Mouse (Mus musculus) kidney, postnatal 10 days (tissue): ENCODE results near the gene Mapk8ip1.
A peak's percentile ranks its signal among the peaks of the same experiment; 100 is the strongest.
"Not testable (repeated sequence)": the region's sequence is repeated elsewhere in the genome, so short reads cannot be mapped to it uniquely, and the experiment has no call there.

ENCODE experiments used
- DNase-seq: peaks from one replicate; pipeline ENCODE4 v3.0.0; 2021; ENCODE audit warnings: mixed read lengths

The Mapk8ip1 gene

GRCm38 (mm10) chr2:92424462-92425308 is 23.6 kb upstream of the Mapk8ip1 start:
- DNase-seq, result peak; percentile 60

- peak; percentile 93 for DNase-seq
Measured at GRCm38 (mm10) chr2:92423702-92424461, 22.8 kb upstream of the Mapk8ip1 start.

GRCm38 (mm10) chr2:92423156-92423555 is 22.1 kb upstream of the Mapk8ip1 start:
- DNase-seq, result no peak

GRCm38 (mm10) chr2:92422388-92423135 is 21.5 kb upstream of the Mapk8ip1 start:
- peak; percentile 42 for DNase-seq

GRCm38 (mm10) chr2:92421723-92422387 is 20.8 kb upstream of the Mapk8ip1 start:
- no peak for DNase-seq

GRCm38 (mm10) chr2:92411705-92412104 is 10.6 kb upstream of the Mapk8ip1 start:
- DNase-seq, result peak; percentile 40

- DNase-seq, result no peak
Measured at GRCm38 (mm10) chr2:92408309-92409045, 7.4 kb upstream of the Mapk8ip1 start.

GRCm38 (mm10) chr2:92405687-92406086 is 4.6 kb upstream of the Mapk8ip1 start:
- no peak for DNase-seq

GRCm38 (mm10) chr2:92404737-92405136 is 3.7 kb upstream of the Mapk8ip1 start:
- DNase-seq, result no peak

GRCm38 (mm10) chr2:92403776-92404319 is 2.8 kb upstream of the Mapk8ip1 start:
- DNase-seq, result no peak

- DNase-seq, result no peak
Measured at GRCm38 (mm10) chr2:92402591-92403326, 1.7 kb upstream of the Mapk8ip1 start.

GRCm38 (mm10) chr2:92400682-92401081 is 381 bp downstream of the Mapk8ip1 start:
- no peak for DNase-seq

GRCm38 (mm10) chr2:92399877-92400276 is 1.2 kb downstream of the Mapk8ip1 start:
- DNase-seq, result not testable (repeated sequence)

- DNase-seq, result no peak
Measured at GRCm38 (mm10) chr2:92397436-92397835, 3.6 kb downstream of the Mapk8ip1 start.

GRCm38 (mm10) chr2:92395535-92395934 is 5.5 kb downstream of the Mapk8ip1 start:
- DNase-seq, result no peak

- DNase-seq, result peak; percentile 68
Measured at GRCm38 (mm10) chr2:92392318-92393264, 8.5 kb downstream of the Mapk8ip1 start.

GRCm38 (mm10) chr2:92391703-92392317 is 9.3 kb downstream of the Mapk8ip1 start:
- DNase-seq, result no peak

- DNase-seq, result no peak
Measured at GRCm38 (mm10) chr2:92391116-92391515, 9.9 kb downstream of the Mapk8ip1 start.
